Mouse (Mus musculus): Measurements from ENCODE around the gene Smpd3. TPM values are rescaled to one million over a fixed set of nuclear protein-coding genes. Genes with fewer than 3 reads are reported as not detected.
"Not testable (repeated sequence)": the region's sequence is repeated elsewhere in the genome, so short reads cannot be mapped to it uniquely, and the experiment has no call there.

The Smpd3 gene
- polyA plus RNA-seq, 2 experiments, result 11.2 to 17.5 TPM

DNA sequence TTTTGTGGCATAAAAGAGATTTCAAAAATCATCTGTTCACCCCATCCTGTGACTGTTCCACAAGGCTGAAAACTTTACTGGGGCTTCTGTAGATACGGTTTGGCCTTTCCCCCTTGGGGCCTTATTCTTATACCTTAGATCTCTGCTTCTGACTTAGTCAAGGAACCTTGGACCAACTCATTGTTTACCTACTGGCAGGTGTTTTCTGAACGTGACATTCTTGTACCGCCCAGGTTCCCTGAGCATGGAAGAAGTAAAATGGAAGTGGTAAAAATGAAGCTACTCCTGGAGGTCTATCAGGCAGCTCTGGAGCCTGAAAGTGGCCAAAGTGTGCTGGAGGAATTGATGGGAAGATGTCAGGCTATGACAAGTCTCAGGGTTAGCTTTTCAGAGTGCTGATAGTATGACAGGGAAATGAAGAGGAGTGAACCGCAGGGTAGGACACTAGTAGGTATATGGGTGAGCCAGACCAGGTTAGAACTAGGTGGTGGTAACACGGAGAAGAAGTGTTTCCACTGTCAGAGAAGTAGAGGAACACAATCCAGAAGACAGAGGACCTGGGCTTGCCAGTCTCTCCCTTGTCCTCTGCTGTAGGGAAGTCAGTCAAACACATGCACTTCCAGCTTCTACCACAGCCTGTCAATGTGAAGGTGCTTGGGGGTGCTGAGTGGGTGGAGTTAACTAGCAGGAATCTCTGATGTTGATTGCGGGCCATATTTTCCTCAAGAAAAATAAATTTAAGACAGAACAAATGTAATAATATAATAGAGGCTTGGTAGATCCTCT is 22.2 kb downstream of the Smpd3 start:
- ATAC-seq (ENCODE audit: low FRiP score, low read depth), result no peak
- DNase-seq (ENCODE audit: low spot score), result no peak
- Histone ChIP-seq H3K4me1 (ENCODE audit: control insufficient read depth, insufficient read depth, low read length) (no peaks in the 10 kb centered on the region), H3K4me2 (replicated peaks; ENCODE audit: low read depth, low read length, severe bottlenecking) (no peak overlapping the region), H3K9me3 (ENCODE audit: control insufficient read depth, low read length) (no peaks in the 10 kb centered on the region), H3K4me3 (replicated peaks; ENCODE audit: low read length) (no peak overlapping the region), H3K27me3 (ENCODE audit: control insufficient read depth, insufficient read depth, low read length) (no peaks in the 10 kb centered on the region), H3K27ac (replicated peaks; ENCODE audit: low read depth, low read length) (no peak overlapping the region), H3K36me3 (ENCODE audit: control insufficient read depth, insufficient read depth, low read length) (no peaks in the 10 kb centered on the region), H3K9ac (ENCODE audit: low read depth, low read length, severe bottlenecking) (no peak overlapping the region)
- no peak for TF ChIP-seq POLR2A (IDR thresholded peaks at IDR 0.05; ENCODE audit: borderline replicate concordance, extremely low read depth, insufficient read depth, insufficient read length)
- 85% methylated on average over 6 of the region's 6 CpGs for WGBS

DNA sequence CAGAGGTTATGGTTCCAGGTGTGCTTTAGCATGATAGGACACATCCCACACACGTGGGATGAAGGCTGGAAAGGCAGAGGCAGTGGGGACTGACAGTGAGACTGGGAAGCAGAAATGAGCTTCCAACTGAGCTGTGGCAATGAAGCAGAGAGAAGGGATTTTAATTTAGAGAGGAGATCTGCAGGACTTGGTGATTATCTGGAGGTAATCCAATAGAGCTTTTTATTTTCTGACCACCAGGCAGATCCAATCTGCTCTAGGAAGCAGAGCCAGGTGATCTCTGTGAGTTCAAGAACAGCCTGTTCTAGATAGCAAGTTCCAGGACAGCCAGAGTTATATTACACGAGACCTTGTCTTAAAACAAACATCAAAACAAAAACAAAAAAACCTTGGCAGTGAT is 24.0 kb downstream of the Smpd3 start:
- no peak for TF ChIP-seq POLR2A (IDR thresholded peaks at IDR 0.05; ENCODE audit: borderline replicate concordance, extremely low read depth, insufficient read depth, insufficient read length)
- DNase-seq (ENCODE audit: low spot score) (no peak), ATAC-seq (ENCODE audit: low FRiP score, low read depth) (no peak)
- no peak overlapping the region for H3K4me2 ChIP-seq (replicated peaks; ENCODE audit: low read depth, low read length, severe bottlenecking)
- no peak overlapping the region for H3K4me3 ChIP-seq (replicated peaks; ENCODE audit: low read length)
- 47% methylated on average over 2 of the region's 2 CpGs for WGBS
- H3K9ac ChIP-seq (ENCODE audit: low read depth, low read length, severe bottlenecking), result no peak overlapping the region
- no peaks in the 10 kb centered on the region for H3K4me1 ChIP-seq (ENCODE audit: control insufficient read depth, insufficient read depth, low read length)
- no peaks in the 10 kb centered on the region for H3K27me3 ChIP-seq (ENCODE audit: control insufficient read depth, insufficient read depth, low read length)
- no peaks in the 10 kb centered on the region for H3K36me3 ChIP-seq (ENCODE audit: control insufficient read depth, insufficient read depth, low read length)
- H3K9me3 ChIP-seq (ENCODE audit: control insufficient read depth, low read length), result no peaks in the 10 kb centered on the region
- no peak overlapping the region for H3K27ac ChIP-seq (replicated peaks; ENCODE audit: low read depth, low read length)

DNA sequence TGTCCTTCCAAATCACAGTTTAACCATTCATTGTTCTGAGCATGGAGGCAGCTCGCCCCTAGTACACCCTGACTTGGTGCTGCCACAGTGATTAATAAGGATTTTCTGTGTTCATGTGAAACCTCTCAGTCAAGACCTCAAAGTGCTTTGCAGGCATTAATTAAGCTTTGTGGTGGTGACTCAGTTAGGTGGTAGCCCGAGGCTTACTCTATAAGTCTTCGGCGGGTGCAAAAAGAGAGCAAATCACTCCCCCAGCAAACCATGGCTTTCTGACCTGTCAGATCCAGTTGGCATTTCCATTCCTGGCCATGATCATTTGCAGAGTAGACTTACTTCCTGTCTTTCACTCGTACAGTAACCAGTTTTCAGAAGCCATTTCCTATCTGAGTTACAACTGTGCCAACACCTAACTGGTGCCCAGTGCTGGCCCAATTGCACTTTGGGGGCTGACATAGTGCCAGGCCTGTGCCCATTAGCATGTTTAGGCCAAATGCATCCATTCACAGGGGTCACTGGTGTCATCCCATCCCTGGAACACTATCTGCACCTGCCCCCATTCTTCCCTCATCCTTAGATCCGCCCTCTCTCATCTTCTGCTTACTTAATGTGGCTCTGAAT is 24.6 kb downstream of the Smpd3 start:
- ATAC-seq (ENCODE audit: low FRiP score, low read depth) (no peak), DNase-seq (ENCODE audit: low spot score) (no peak)
- WGBS, result 71% methylated on average over 6 of the region's 6 CpGs
- Histone ChIP-seq H3K4me1 (ENCODE audit: control insufficient read depth, insufficient read depth, low read length) (no peaks in the 10 kb centered on the region), H3K4me2 (replicated peaks; ENCODE audit: low read depth, low read length, severe bottlenecking) (no peak overlapping the region), H3K27ac (replicated peaks; ENCODE audit: low read depth, low read length) (no peak overlapping the region), H3K36me3 (ENCODE audit: control insufficient read depth, insufficient read depth, low read length) (no peaks in the 10 kb centered on the region), H3K9me3 (ENCODE audit: control insufficient read depth, low read length) (no peaks in the 10 kb centered on the region), H3K9ac (ENCODE audit: low read depth, low read length, severe bottlenecking) (no peak overlapping the region), H3K27me3 (ENCODE audit: control insufficient read depth, insufficient read depth, low read length) (no peaks in the 10 kb centered on the region), H3K4me3 (replicated peaks; ENCODE audit: low read length) (no peak overlapping the region)
- no peak for TF ChIP-seq POLR2A (IDR thresholded peaks at IDR 0.05; ENCODE audit: borderline replicate concordance, extremely low read depth, insufficient read depth, insufficient read length)

DNA sequence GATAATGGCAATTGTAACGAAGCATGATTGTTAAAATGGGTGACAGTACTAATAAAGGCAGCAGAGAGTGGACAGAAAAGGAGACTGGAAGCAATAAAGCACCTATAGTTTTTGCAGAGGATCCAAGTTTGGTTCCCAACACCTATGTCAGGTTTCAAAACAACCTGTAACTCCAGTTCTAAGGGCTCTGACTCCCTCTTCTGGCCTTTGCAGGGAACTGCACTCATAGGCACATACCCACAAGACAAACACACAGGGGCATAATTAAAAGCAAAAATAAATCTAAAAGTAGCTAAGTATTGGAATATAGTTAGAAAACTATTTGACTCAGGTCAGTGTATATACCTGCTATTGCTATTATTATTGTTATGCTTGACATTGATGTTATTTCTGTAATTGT is 25.8 kb downstream of the Smpd3 start:
- no peaks in the 10 kb centered on the region for H3K9me3 ChIP-seq (ENCODE audit: control insufficient read depth, low read length)
- ATAC-seq (ENCODE audit: low FRiP score, low read depth) (no peak), DNase-seq (ENCODE audit: low spot score) (no peak)
- H3K27me3 ChIP-seq (ENCODE audit: control insufficient read depth, insufficient read depth, low read length), result no peaks in the 10 kb centered on the region
- no peak for TF ChIP-seq POLR2A (IDR thresholded peaks at IDR 0.05; ENCODE audit: borderline replicate concordance, extremely low read depth, insufficient read depth, insufficient read length)
- no peaks in the 10 kb centered on the region for H3K4me1 ChIP-seq (ENCODE audit: control insufficient read depth, insufficient read depth, low read length)
- H3K27ac ChIP-seq (replicated peaks; ENCODE audit: low read depth, low read length), result no peak overlapping the region
- no peak overlapping the region for H3K4me3 ChIP-seq (replicated peaks; ENCODE audit: low read length)
- no peak overlapping the region for H3K4me2 ChIP-seq (replicated peaks; ENCODE audit: low read depth, low read length, severe bottlenecking)
- H3K36me3 ChIP-seq (ENCODE audit: control insufficient read depth, insufficient read depth, low read length), result no peaks in the 10 kb centered on the region
- no peak overlapping the region for H3K9ac ChIP-seq (ENCODE audit: low read depth, low read length, severe bottlenecking)
- WGBS, result 94% methylated on average over 1 of the region's 1 CpGs

DNA sequence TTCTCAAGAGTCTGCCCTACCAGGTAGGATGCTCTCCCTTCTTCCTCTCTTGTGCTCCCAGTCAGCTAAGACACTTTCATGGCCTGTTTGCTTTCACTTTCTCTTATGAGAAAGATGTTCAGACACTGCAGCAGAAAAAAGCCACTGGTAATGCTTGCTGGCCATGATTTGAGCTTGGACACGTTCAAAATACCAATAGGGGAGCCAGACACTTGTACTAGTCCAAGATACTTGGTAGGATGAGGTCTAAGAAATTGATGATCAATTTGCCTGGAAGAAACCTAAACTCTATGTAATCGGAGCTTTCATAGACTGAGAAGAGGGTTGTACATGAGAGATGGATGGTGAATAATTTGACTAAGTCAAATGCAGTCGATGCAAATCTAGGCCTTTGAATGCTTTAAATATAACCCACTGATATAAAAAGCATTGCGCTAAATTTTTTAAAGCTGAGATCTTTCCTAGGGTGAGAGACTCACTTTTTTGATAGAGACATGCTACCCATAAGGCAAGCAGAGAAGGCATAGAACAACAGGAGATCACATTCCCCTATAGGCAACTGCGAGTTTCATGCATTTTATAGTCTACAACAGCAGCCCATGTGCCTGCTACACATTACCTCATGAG is 27.6 kb downstream of the Smpd3 start:
- H3K27me3 ChIP-seq (ENCODE audit: control insufficient read depth, insufficient read depth, low read length), result no peaks in the 10 kb centered on the region
- 86% methylated on average over 5 of the region's 5 CpGs for WGBS
- H3K4me1 ChIP-seq (ENCODE audit: control insufficient read depth, insufficient read depth, low read length), result no peaks in the 10 kb centered on the region
- no peak for TF ChIP-seq POLR2A (IDR thresholded peaks at IDR 0.05; ENCODE audit: borderline replicate concordance, extremely low read depth, insufficient read depth, insufficient read length)
- no peak overlapping the region for H3K4me3 ChIP-seq (replicated peaks; ENCODE audit: low read length)
- DNase-seq (ENCODE audit: low spot score) (no peak), ATAC-seq (ENCODE audit: low FRiP score, low read depth) (no peak)
- no peaks in the 10 kb centered on the region for H3K36me3 ChIP-seq (ENCODE audit: control insufficient read depth, insufficient read depth, low read length)
- H3K4me2 ChIP-seq (replicated peaks; ENCODE audit: low read depth, low read length, severe bottlenecking), result no peak overlapping the region
- no peak overlapping the region for H3K27ac ChIP-seq (replicated peaks; ENCODE audit: low read depth, low read length)
- no peaks in the 10 kb centered on the region for H3K9me3 ChIP-seq (ENCODE audit: control insufficient read depth, low read length)
- H3K9ac ChIP-seq (ENCODE audit: low read depth, low read length, severe bottlenecking), result no peak overlapping the region

DNA sequence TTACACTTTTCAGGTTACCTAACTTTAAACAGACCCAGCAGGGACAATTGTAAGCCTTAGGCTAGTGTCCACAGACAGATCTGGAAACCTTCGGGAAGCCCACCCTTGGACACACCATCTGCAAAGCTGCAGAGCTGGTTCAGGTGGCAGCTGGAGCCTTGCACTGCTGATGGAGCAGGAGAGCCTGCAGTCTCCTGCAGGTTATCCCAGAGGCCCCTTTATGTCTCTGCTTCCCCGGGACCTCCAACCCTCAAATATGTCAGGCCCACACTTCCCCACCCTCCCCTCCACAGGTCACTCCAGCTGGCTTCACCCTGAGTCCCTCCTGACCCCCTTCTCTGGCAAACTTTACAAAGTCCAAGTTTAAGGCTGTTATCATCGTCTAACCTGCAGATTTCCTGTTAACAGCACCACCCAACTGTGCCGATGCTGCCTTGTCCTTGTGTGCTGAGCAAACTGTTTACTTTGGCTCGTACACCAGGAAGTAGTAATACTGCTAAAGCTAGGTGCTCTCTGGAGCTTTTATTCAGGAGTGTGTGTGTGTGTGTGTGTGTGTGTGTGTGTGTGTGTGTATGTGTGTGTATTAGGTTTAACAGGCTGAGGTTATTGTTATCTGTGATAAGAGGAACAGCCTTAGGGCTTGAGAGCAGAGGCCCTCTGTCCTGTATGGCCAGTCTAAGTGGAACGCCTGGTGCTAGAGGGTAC is 29.6 kb downstream of the Smpd3 start:
- DNase-seq (ENCODE audit: low spot score), result peak; percentile 30
- ATAC-seq (ENCODE audit: low FRiP score, low read depth); H3K27ac ChIP-seq (replicated peaks; ENCODE audit: low read depth, low read length); H3K9me3 ChIP-seq (ENCODE audit: control insufficient read depth, low read length); H3K4me3 ChIP-seq (replicated peaks; ENCODE audit: low read length); H3K36me3 ChIP-seq (ENCODE audit: control insufficient read depth, insufficient read depth, low read length); H3K4me1 ChIP-seq (ENCODE audit: control insufficient read depth, insufficient read depth, low read length); H3K27me3 ChIP-seq (ENCODE audit: control insufficient read depth, insufficient read depth, low read length); H3K9ac ChIP-seq (ENCODE audit: low read depth, low read length, severe bottlenecking); H3K4me2 ChIP-seq (replicated peaks; ENCODE audit: low read depth, low read length, severe bottlenecking): not testable (repeated sequence)
- 54% methylated on average over 6 of the region's 6 CpGs for WGBS
